Mouse (Mus musculus) liver, embryonic 14.5 days (tissue): Measurements from ENCODE around the gene Dclk2. TPM values are rescaled to one million over a fixed set of nuclear protein-coding genes. Genes with fewer than 3 reads are reported as not detected.

Experiments
- ATAC-seq: fragments of 200-750 bp; cut with Nextera tagmentation; 2 replicates; pipeline ENCODE4 v1.8.0; 2017; ENCODE audit warnings: moderate number of reproducible peaks, mild to moderate bottlenecking, moderate library complexity; ENCODE audit not compliant: insufficient read depth
- DNase-seq, 3 experiments: peaks; one replicate each; pipeline ENCODE4 v3.0.0-alpha.2; 2012 to 2013; ENCODE audit warnings: low read depth in 3 of 3, low spot score in 3 of 3
- H3K27ac ChIP-seq: fragments of 300-500 bp; sonication (generic); 2 replicates; pipeline ENCODE4 v1.5.1; 2014; ENCODE audit warnings: moderate library complexity, mild to moderate bottlenecking, control low read depth, inconsistent platforms
- H3K27me3 ChIP-seq: fragments of 300-500 bp; sonication (generic); 2 replicates; pipeline ENCODE4 v1.6.1; 2014; ENCODE audit warnings: mild to moderate bottlenecking, low read length, moderate library complexity; ENCODE audit not compliant: control insufficient read depth, insufficient read depth
- H3K36me3 ChIP-seq: fragments of 300-500 bp; sonication (generic); replicated peaks from 2 replicates; pipeline ENCODE4 v1.6.1; 2014; ENCODE audit warnings: low read depth; ENCODE audit not compliant: control insufficient read depth, insufficient read depth
- H3K4me1 ChIP-seq, 2 experiments: fragments of 200-500 bp in 1 of 2; fragments of 300-500 bp in 1 of 2; sonication (generic) in 1 of 2; replicated peaks; 2 replicates each; pipeline ENCODE4 v1.6.1; 2012 to 2014; ENCODE audit warnings: antibody characterized with exemption in 1 of 2, inconsistent platforms in 1 of 2, low read length in 1 of 2; ENCODE audit not compliant: control insufficient read depth in 2 of 2, insufficient read depth in 2 of 2
- H3K4me2 ChIP-seq: fragments of 300-500 bp; sonication (generic); 2 replicates; pipeline ENCODE4 v1.6.1; 2014; ENCODE audit warnings: low read depth, mild to moderate bottlenecking, control low read depth, moderate library complexity
- H3K4me3 ChIP-seq, 2 experiments: fragments of 200-500 bp in 1 of 2; fragments of 300-500 bp in 1 of 2; sonication (generic) in 1 of 2; 2 replicates each; pipeline ENCODE4 v1.5.1; 2012 to 2014; ENCODE audit warnings: low read depth in 2 of 2, low read length in 2 of 2, mild to moderate bottlenecking in 2 of 2, control low read depth in 1 of 2, inconsistent platforms in 1 of 2, moderate library complexity in 1 of 2; ENCODE audit not compliant: insufficient read depth in 1 of 2
- H3K9ac ChIP-seq: fragments of 300-500 bp; sonication (generic); replicated peaks from 2 replicates; pipeline ENCODE4 v1.6.1; 2014; ENCODE audit warnings: mild to moderate bottlenecking, control low read depth, moderate library complexity
- H3K9me3 ChIP-seq: fragments of 300-500 bp; sonication (generic); 2 replicates; pipeline ENCODE4 v1.6.1; 2016; ENCODE audit warnings: low read length, mixed read lengths; ENCODE audit not compliant: control insufficient read depth
- CTCF ChIP-seq: IDR thresholded peaks from 2 replicates; pipeline ENCODE4 v1.5.1; 2016; ENCODE audit warnings: antibody characterized with exemption, low read depth, control low read depth
- EP300 ChIP-seq: IDR thresholded peaks from 2 replicates; pipeline ENCODE4 v1.6.1; 2016; ENCODE audit warnings: antibody characterized with exemption, low read depth
- WGBS: fragments of 180-500 bp; shearing (Covaris S2); extraction: QIAGEN DNeasy Blood & Tissue Kit; methylation state at CpG from one replicate; pipeline ENCODE4 v1.1.7; 2014; ENCODE audit not compliant: insufficient replicate concordance; 5-methylcytosine and 5-hydroxymethylcytosine counted together
- polyA plus RNA-seq, 2 experiments: library from polyadenylated mRNA; depleted of rRNA in 1 of 2; stranded (reverse) in 1 of 2; unstranded in 1 of 2; fragments of >200 nt; fragmentation: Nextera tagmentation in 1 of 2; extraction: Ambion mirVana in 1 of 2; gene quantifications; 2 replicates each; pipeline versions ENCODE4 v1.2.1 to v1.2.3; 2012 to 2014

Dclk2 gene
- polyA plus RNA-seq, 2 experiments: 8.7 to 12.8 TPM

DNA sequence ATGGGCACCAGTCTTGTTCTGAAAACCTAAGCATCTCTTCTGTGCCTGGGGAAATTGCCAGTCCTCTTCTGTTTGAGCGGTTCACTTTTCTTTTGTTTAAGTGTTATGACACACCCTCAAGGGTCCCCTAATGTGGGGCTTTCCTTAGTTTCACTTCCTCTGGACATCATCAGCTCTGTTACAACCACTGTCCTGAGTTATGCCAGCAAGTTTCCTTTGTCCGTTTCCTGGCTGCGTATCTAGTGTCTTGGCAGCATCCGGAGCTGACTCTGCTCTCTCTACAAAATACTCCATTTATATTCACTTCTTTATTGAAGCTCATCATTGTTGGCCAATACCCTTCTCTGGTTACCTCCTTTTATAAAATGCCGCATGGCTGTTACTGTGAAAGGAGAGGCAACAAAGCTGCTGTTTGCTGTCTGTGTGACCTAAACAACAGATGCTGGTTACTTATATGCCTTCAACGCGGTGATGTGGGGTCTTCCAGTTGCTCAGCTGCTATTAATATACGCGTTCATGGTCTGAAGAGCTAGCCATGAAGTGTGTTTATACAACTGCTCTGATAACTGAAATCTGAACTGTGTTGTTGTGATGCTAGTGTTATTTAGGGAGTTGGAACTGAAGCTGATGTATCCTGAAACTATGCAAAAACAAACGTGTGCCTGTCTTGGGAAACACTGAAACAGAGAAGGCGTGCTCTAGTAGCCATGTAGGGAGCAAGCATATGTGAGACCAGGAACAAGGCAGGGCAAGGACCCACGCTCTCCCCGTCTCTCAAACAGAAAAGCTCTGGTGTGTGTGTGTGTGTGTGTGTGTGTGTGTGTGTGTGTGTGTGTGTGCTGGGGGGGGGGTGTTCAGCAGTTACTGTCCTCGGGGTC is 145.8 kb downstream of the Dclk2 start:
- Histone ChIP-seq H3K4me3 (no peak overlapping the region), H3K9ac (no peak overlapping the region), H3K9me3 (no peaks in the 10 kb centered on the region), H3K4me1 (no peaks in the 10 kb centered on the region; a peak in 1 of 4 replicates), H3K27me3 (no peaks in the 10 kb centered on the region), H3K27ac (no peak overlapping the region; the same call in 1 of the 2 replicates), H3K36me3 (no peaks in the 10 kb centered on the region; the same call in 1 of the 2 replicates), H3K4me2 (no peak overlapping the region)
- DNase-seq (no peak), ATAC-seq (peak; percentile 37; the same call in 1 of the 2 replicates)
- TF ChIP-seq EP300: no peak
- TF ChIP-seq CTCF: no peak
- WGBS: 37% methylated on average over 14 of the region's 14 CpGs

DNA sequence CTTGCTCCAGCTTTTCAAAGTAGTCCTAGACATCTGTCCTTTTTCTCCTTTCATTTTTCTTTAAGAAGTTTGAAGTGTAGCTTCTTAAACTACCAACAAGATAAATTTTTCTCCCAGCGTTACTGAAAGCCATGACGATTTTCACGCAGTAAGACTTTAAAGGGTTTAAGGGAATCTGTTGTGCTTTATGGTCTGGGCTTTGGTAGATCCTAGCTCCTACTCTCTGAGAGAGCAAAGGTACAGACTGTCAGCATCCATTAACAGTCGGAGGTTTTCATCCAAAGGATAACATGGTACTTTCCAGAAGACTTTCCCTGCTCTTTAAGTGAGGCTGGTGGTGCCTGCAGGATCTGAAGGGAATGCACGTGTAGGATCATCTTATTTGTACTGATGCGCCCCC is 151.7 kb downstream of the Dclk2 start:
- TF ChIP-seq EP300 (no peak), CTCF (no peak)
- 66% methylated on average over 6 of the region's 6 CpGs for WGBS
- H3K4me3 ChIP-seq: no peak overlapping the region
- no peaks in the 10 kb centered on the region for H3K27me3 ChIP-seq
- DNase-seq (no peak), ATAC-seq (no peak)
- no peaks in the 10 kb centered on the region for H3K36me3 ChIP-seq
- no peaks in the 10 kb centered on the region for H3K4me1 ChIP-seq
- no peaks in the 10 kb centered on the region for H3K9me3 ChIP-seq
- H3K4me2 ChIP-seq: no peak overlapping the region
- no peak overlapping the region for H3K27ac ChIP-seq
- H3K9ac ChIP-seq: no peak overlapping the region

DNA sequence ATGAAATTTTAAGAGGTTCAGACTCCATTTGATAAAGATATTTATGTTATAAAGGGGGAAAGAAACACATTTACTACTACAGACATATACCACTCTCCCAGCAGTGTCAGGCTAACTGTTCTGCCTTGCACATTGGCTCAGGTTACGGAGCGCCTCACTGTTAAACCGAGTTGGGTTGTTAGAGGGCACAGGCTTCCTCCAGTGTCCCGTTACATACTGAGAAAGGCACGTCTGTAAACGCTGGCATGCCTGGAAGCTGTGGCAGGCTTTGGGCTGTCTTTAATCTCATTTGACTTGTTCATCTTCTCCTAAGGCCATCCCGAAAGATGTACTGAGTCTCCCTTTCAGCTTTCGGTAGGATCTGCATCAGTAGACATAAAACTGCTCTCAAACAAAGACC is 152.1 kb downstream of the Dclk2 start:
- Histone ChIP-seq H3K4me2 (no peak overlapping the region), H3K4me3 (no peak overlapping the region), H3K9ac (no peak overlapping the region), H3K4me1 (no peaks in the 10 kb centered on the region), H3K36me3 (no peaks in the 10 kb centered on the region), H3K27me3 (no peaks in the 10 kb centered on the region), H3K27ac (no peak overlapping the region), H3K9me3 (no peaks in the 10 kb centered on the region)
- TF ChIP-seq CTCF: no peak
- no peak for TF ChIP-seq EP300
- no peak for ATAC-seq
- DNase-seq: no peak
- 51% methylated on average over 8 of the region's 8 CpGs for WGBS

DNA sequence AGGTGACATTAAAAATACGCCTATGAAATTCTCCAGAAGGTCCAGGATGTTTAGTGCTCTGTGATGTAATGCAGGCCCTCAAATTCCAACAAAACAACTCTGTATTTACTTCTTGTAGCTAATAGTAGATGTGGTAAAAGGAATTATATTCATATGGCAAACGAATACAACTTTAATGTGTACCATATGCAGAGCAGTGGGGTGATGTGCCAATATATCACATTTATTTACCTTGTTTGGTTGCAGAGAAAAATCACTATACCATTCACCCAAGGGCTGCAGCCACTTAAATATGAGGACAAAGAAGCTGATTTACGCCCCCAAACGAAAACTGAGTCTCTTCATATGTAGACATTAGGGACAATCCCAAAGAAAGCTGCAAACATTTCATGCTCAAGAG is 158.2 kb downstream of the Dclk2 start:
- WGBS: 69% methylated on average over 4 of the region's 4 CpGs
- Histone ChIP-seq H3K9ac (no peak overlapping the region), H3K27ac (no peak overlapping the region), H3K36me3 (no peaks in the 10 kb centered on the region), H3K9me3 (no peaks in the 10 kb centered on the region), H3K27me3 (no peaks in the 10 kb centered on the region), H3K4me1 (no peaks in the 10 kb centered on the region), H3K4me2 (no peak overlapping the region), H3K4me3 (no peak overlapping the region)
- DNase-seq (no peak), ATAC-seq (no peak)
- TF ChIP-seq EP300 (no peak), CTCF (no peak)

DNA sequence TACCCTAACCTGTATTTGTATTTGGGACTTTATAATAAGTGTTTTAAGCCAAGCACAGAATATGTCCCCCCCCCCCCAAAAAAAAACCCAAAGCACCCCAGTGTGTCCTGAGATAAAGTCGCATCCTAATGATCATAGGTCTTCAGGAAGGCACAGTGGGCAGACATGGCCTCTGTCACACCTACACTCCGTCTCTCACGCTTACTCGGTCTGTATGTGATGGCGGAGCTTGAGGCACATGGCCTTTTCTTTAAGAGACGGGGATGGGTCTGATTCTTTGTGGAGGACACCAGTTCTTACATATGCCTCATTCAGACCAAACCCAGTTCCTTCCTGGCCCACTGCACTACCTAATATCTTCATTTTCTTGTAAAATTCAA is 158.6 kb downstream of the Dclk2 start:
- no peak for ATAC-seq
- H3K4me3 ChIP-seq: no peak overlapping the region
- no peaks in the 10 kb centered on the region for H3K36me3 ChIP-seq
- no peak for TF ChIP-seq CTCF
- TF ChIP-seq EP300: no peak
- H3K27ac ChIP-seq: no peak overlapping the region
- H3K4me1 ChIP-seq: no peaks in the 10 kb centered on the region
- 82% methylated on average over 6 of the region's 6 CpGs for WGBS
- H3K9me3 ChIP-seq: no peaks in the 10 kb centered on the region
- DNase-seq: no peak
- H3K9ac ChIP-seq: no peak overlapping the region
- H3K4me2 ChIP-seq: no peak overlapping the region
- H3K27me3 ChIP-seq: no peaks in the 10 kb centered on the region
